ENCODE assay signal across 9 mouse cellular contexts in genomic region chr7:127231376-127231775, GRCm38 (mm10). TPM values are rescaled to one million over a fixed set of nuclear protein-coding genes. Genes with fewer than 3 reads are reported as not detected.
DNase-seq lines count a peak whose midpoint lies in the region; ATAC-seq and TF ChIP-seq lines count a peak whose summit lies in the region.
"Had no signal": no experiment of that assay in that cellular context is flagged by ENCODE, and none has a peak within 500 bp of the region (broad histone marks: within the 10 kb centered on the region; RNA-seq: fewer than 3 reads in every experiment).

No protein-coding gene starts in this region.

- peaks cover 38% of the 10 kb centered on the region for H3K4me1 ChIP-seq in heart, embryonic 15.5 days (replicated peaks)
- peaks cover 62% of the 10 kb centered on the region for H3K4me1 ChIP-seq in G1E (ENCODE audit: insufficient read depth, low read depth, low read length)
- peaks cover 9% of the 10 kb centered on the region for H3K4me1 ChIP-seq in hindbrain, embryonic 11.5 days (replicated peaks; ENCODE audit: control insufficient read depth, insufficient read depth, low read length)
- peaks cover 40% of the 10 kb centered on the region for H3K4me1 ChIP-seq in midbrain, embryonic 10.5 days

- peaks cover 19% of the 10 kb centered on the region for H3K36me3 ChIP-seq in heart, embryonic 15.5 days
- H3K36me3 ChIP-seq in G1E (replicated peaks), result peaks cover 46% of the 10 kb centered on the region
- H3K36me3 ChIP-seq in hindbrain, embryonic 11.5 days (ENCODE audit: control insufficient read depth, insufficient read depth, low read length), result peaks cover 12% of the 10 kb centered on the region
- H3K36me3 ChIP-seq in midbrain, embryonic 10.5 days, result peaks cover 67% of the 10 kb centered on the region

- ATAC-seq in heart, embryonic 15.5 days (replicated peaks; ENCODE audit: insufficient number of reproducible peaks, insufficient read depth, low FRiP score, low read depth), result no peak
- ATAC-seq in G1E (ENCODE audit: extremely low read depth, insufficient number of reproducible peaks, low FRiP score, poor library complexity, severe bottlenecking), result no peak
- no peak for ATAC-seq in hindbrain, embryonic 11.5 days (ENCODE audit: low FRiP score)

- peak overlapping the region; percentile 71 for H3K4me2 ChIP-seq in heart, embryonic 15.5 days
- H3K4me2 ChIP-seq in hindbrain, embryonic 11.5 days (replicated peaks; ENCODE audit: low read depth, low read length), result peak overlapping the region; percentile 55

- H3K27me3 ChIP-seq in heart, embryonic 15.5 days, result no peaks in the 10 kb centered on the region
- H3K27me3 ChIP-seq in G1E (ENCODE audit: insufficient read depth, low read length), result no peaks in the 10 kb centered on the region
- H3K27me3 ChIP-seq in hindbrain, embryonic 11.5 days (ENCODE audit: control insufficient read depth, insufficient read depth, low read length), result no peaks in the 10 kb centered on the region
- H3K27me3 ChIP-seq in midbrain, embryonic 10.5 days (ENCODE audit: low read depth, poor library complexity, severe bottlenecking), result no peaks in the 10 kb centered on the region

- no peaks in the 10 kb centered on the region for H3K9me3 ChIP-seq in heart, embryonic 15.5 days (replicated peaks)
- no peaks in the 10 kb centered on the region for H3K9me3 ChIP-seq in G1E (replicated peaks)
- H3K9me3 ChIP-seq in hindbrain, embryonic 11.5 days (ENCODE audit: control insufficient read depth, low read length), result no peaks in the 10 kb centered on the region
- H3K9me3 ChIP-seq in midbrain, embryonic 10.5 days (replicated peaks), result peaks cover 17% of the 10 kb centered on the region

- H3K27ac ChIP-seq in heart, embryonic 15.5 days, result peak overlapping the region; percentile 98; the same call in 1 of the 2 replicates
- H3K27ac ChIP-seq in hindbrain, embryonic 11.5 days (ENCODE audit: low read depth, low read length), result 0 out of 2 replicates have a peak overlapping the region, but pooled peaks have one; percentile 99
- H3K27ac ChIP-seq in midbrain, embryonic 10.5 days (replicated peaks), result peak overlapping the region; percentile 100

- no peak for TF ChIP-seq CTCF in G1E (IDR thresholded peaks at IDR 0.05; ENCODE audit: low read depth, low read length)

- DNase-seq in heart, postnatal 10 days, result no peak
- no peak for DNase-seq in G1E (ENCODE audit: low spot score)
- DNase-seq in hindbrain, embryonic 11.5 days (ENCODE audit: low spot score), result no peak
- DNase-seq in midbrain, embryonic 10.5 days (ENCODE audit: low spot score), result no peak
- DNase-seq in adipocyte (ENCODE audit: low spot score), result no peak
- DNase-seq in cerebellum, postnatal 36 days, result no peak
- no peak for DNase-seq in urinary bladder, adult 2 months (ENCODE audit: low spot score)
- DNase-seq: kidney, adult 8-10 months had no signal

- H3K4me3 ChIP-seq in heart, embryonic 15.5 days, result peak overlapping the region; percentile 83
- H3K4me3 ChIP-seq in G1E (ENCODE audit: low read depth, low read length), result peak overlapping the region; percentile 96; the same call in 1 of the 2 replicates
- peak overlapping the region; percentile 96 for H3K4me3 ChIP-seq in hindbrain, embryonic 11.5 days (ENCODE audit: low read depth, low read length)
- peak overlapping the region; percentile 98 for H3K4me3 ChIP-seq in midbrain, embryonic 10.5 days

- intact Hi-C loops in heart, postnatal 10 days (cut with DNase I), result no loop called here

- peak overlapping the region; percentile 89 for H3K9ac ChIP-seq in heart, embryonic 15.5 days
- peak overlapping the region; percentile 99; the same call in 1 of the 2 replicates for H3K9ac ChIP-seq in hindbrain, embryonic 11.5 days (ENCODE audit: low read depth, low read length)

- 54% methylated on average over 3 of the region's 3 CpGs for WGBS in heart, embryonic 15.5 days
- WGBS in hindbrain, embryonic 11.5 days, result 87% methylated on average over 3 of the region's 3 CpGs
- WGBS in midbrain, embryonic 10.5 days, result 86% methylated on average over 3 of the region's 3 CpGs

RNA-seq across cellular contexts. Expression of gene Zfp553, which starts 1.5 kb away (rescaled TPM):
- 17.8 and 23.7 TPM in 2 replicates for polyA plus RNA-seq in heart, embryonic 15.5 days (2015; fragmentation: Nextera tagmentation; extraction: Ambion mirVana)
- total RNA-seq in heart, postnatal 10 days (2021), result 1 to 10 TPM; 6.8 to 8.8 TPM
- total RNA-seq in G1E (2014; fragmentation: Nextera tagmentation) (11.7 and 20.0 TPM in 2 replicates), G1E (2017) (22.0 and 25.2 TPM in 2 replicates)
- 25.3 and 26.2 TPM in 2 replicates for polyA plus RNA-seq in G1E (2012)
- 26.5 and 29.7 TPM in 2 replicates for polyA plus RNA-seq in hindbrain, embryonic 11.5 days (2014; fragmentation: Nextera tagmentation; extraction: Ambion mirVana)
- polyA plus RNA-seq in midbrain, embryonic 10.5 days (2016; fragmentation: Nextera tagmentation; extraction: Ambion mirVana), result 75.4 and 78.6 TPM in 2 replicates
- 10.0 and 10.5 TPM in 2 replicates for polyA plus RNA-seq in urinary bladder, adult 2 months (2012; rRNA removed)

RNA-seq across cellular contexts. Expression of gene Sept1, which starts 1.6 kb away (rescaled TPM):
- polyA plus RNA-seq in heart, embryonic 15.5 days (2015; fragmentation: Nextera tagmentation; extraction: Ambion mirVana), result 22.8 and 33.9 TPM in 2 replicates
- 10 to 100 TPM; 11.5 to 15.5 TPM for total RNA-seq in heart, postnatal 10 days (2021)
- total RNA-seq in G1E (2014; fragmentation: Nextera tagmentation), result 128 and 141 TPM in 2 replicates
- 51.1 and 54.9 TPM in 2 replicates for total RNA-seq in G1E (2017)
- 263 and 305 TPM in 2 replicates for polyA plus RNA-seq in G1E (2012)
- 23.7 and 30.0 TPM in 2 replicates for polyA plus RNA-seq in hindbrain, embryonic 11.5 days (2014; fragmentation: Nextera tagmentation; extraction: Ambion mirVana)
- 31.8 and 32.7 TPM in 2 replicates for polyA plus RNA-seq in midbrain, embryonic 10.5 days (2016; fragmentation: Nextera tagmentation; extraction: Ambion mirVana)
- polyA plus RNA-seq in urinary bladder, adult 2 months (2012; rRNA removed), result 19.4 and 22.0 TPM in 2 replicates

RNA-seq across cellular contexts. Expression of gene Zfp771, which starts 12.7 kb away (rescaled TPM):
- polyA plus RNA-seq in heart, embryonic 15.5 days (2015; fragmentation: Nextera tagmentation; extraction: Ambion mirVana), result 32.0 and 38.8 TPM in 2 replicates
- 10 to 100 TPM; 14.3 to 15.9 TPM for total RNA-seq in heart, postnatal 10 days (2021)
- total RNA-seq in G1E (2014; fragmentation: Nextera tagmentation) (3.1 and 5.8 TPM in 2 replicates), G1E (2017) (11.9 and 16.5 TPM in 2 replicates)
- polyA plus RNA-seq in G1E (2012), result 42.6 and 60.5 TPM in 2 replicates
- 53.2 and 54.0 TPM in 2 replicates for polyA plus RNA-seq in hindbrain, embryonic 11.5 days (2014; fragmentation: Nextera tagmentation; extraction: Ambion mirVana)
- polyA plus RNA-seq in midbrain, embryonic 10.5 days (2016; fragmentation: Nextera tagmentation; extraction: Ambion mirVana), result 59.4 TPM in 2 replicates
- polyA plus RNA-seq in urinary bladder, adult 2 months (2012; rRNA removed), result 49.8 and 54.0 TPM in 2 replicates

RNA-seq across cellular contexts. Expression of gene Mylpf, which starts 22.7 kb away (rescaled TPM):
- polyA plus RNA-seq in heart, embryonic 15.5 days (2015; fragmentation: Nextera tagmentation; extraction: Ambion mirVana), result 11.6 and 15.4 TPM in 2 replicates
- total RNA-seq in heart, postnatal 10 days (2021), result 1 to 10 TPM; 1.7 to 2.5 TPM
- total RNA-seq in G1E (2014; fragmentation: Nextera tagmentation), result 2.6 TPM in 1 of 2 replicates, not detected in the other
- total RNA-seq in G1E (2017), result 2.8 TPM in 2 replicates
- polyA plus RNA-seq in G1E (2012), result 0.44 and 0.94 TPM in 2 replicates
- polyA plus RNA-seq in hindbrain, embryonic 11.5 days (2014; fragmentation: Nextera tagmentation; extraction: Ambion mirVana), result 24.1 and 26.5 TPM in 2 replicates
- polyA plus RNA-seq in midbrain, embryonic 10.5 days (2016; fragmentation: Nextera tagmentation; extraction: Ambion mirVana), result 12.6 and 16.5 TPM in 2 replicates
- polyA plus RNA-seq in urinary bladder, adult 2 months (2012; rRNA removed), result 1.2 and 2.1 TPM in 2 replicates

RNA-seq across cellular contexts. Expression of gene Tbc1d10b, which starts 23.1 kb away (rescaled TPM):
- 17.0 and 21.3 TPM in 2 replicates for polyA plus RNA-seq in heart, embryonic 15.5 days (2015; fragmentation: Nextera tagmentation; extraction: Ambion mirVana)
- total RNA-seq in heart, postnatal 10 days (2021), result 10 to 100 TPM; 35.3 to 37.2 TPM
- total RNA-seq in G1E (2014; fragmentation: Nextera tagmentation), result 19.5 and 26.7 TPM in 2 replicates
- 38.3 and 40.1 TPM in 2 replicates for total RNA-seq in G1E (2017)
- 72.0 and 74.1 TPM in 2 replicates for polyA plus RNA-seq in G1E (2012)
- 18.7 and 19.1 TPM in 2 replicates for polyA plus RNA-seq in hindbrain, embryonic 11.5 days (2014; fragmentation: Nextera tagmentation; extraction: Ambion mirVana)
- 22.7 and 29.4 TPM in 2 replicates for polyA plus RNA-seq in midbrain, embryonic 10.5 days (2016; fragmentation: Nextera tagmentation; extraction: Ambion mirVana)
- polyA plus RNA-seq in urinary bladder, adult 2 months (2012; rRNA removed), result 23.0 and 30.1 TPM in 2 replicates
